Mouse (Mus musculus) myocyte (in vitro differentiated cells): Measurements from ENCODE around the gene Slc46a1. TPM values are rescaled to one million over a fixed set of nuclear protein-coding genes. Genes with fewer than 3 reads are reported as not detected.

Source experiments
- H3K27me3 ChIP-seq: one replicate; pipeline ENCODE4 v1.6.1; 2011; ENCODE audit not compliant: control insufficient read depth, insufficient read depth, insufficient read length
- H3K36me3 ChIP-seq: one replicate; pipeline ENCODE4 v1.6.1; 2011; ENCODE audit not compliant: control insufficient read depth, insufficient read depth
- H3K4me2 ChIP-seq: one replicate; pipeline ENCODE4 v1.6.1; 2011; ENCODE audit warnings: low read depth, control low read depth
- H3K4me3 ChIP-seq: one replicate; pipeline ENCODE4 v1.5.1; 2011; ENCODE audit warnings: mild to moderate bottlenecking, control low read depth, moderate library complexity
- H3K79me2 ChIP-seq: one replicate; pipeline ENCODE4 v1.6.1; 2011; ENCODE audit not compliant: control insufficient read depth, insufficient read depth
- H3ac ChIP-seq: one replicate; pipeline ENCODE4 v1.6.1; 2011; ENCODE audit not compliant: control insufficient read depth, insufficient read length
- CEBPB ChIP-seq: IDR thresholded peaks from 2 replicates; pipeline ENCODE4 v1.6.1; 2011; ENCODE audit warnings: mild to moderate bottlenecking, moderate library complexity; ENCODE audit not compliant: poor library complexity, insufficient read depth, severe bottlenecking
- E2F4 ChIP-seq: IDR thresholded peaks from one replicate; pipeline ENCODE4 v1.6.1; 2011; ENCODE audit warnings: mild to moderate bottlenecking, control low read depth, moderate library complexity; ENCODE audit not compliant: insufficient read depth
- MAX ChIP-seq: IDR thresholded peaks from one replicate; pipeline ENCODE4 v1.6.1; 2011; ENCODE audit warnings: low read depth, mild to moderate bottlenecking, control low read depth
- MYOD1 ChIP-seq, 3 experiments: IDR thresholded peaks; one replicate each; pipeline ENCODE4 v1.6.1; 2011; ENCODE audit warnings: control low read depth in 2 of 3, low read depth in 2 of 3, mild to moderate bottlenecking in 2 of 3, moderate library complexity in 1 of 3; ENCODE audit not compliant: insufficient read length in 2 of 3, control insufficient read depth in 1 of 3
- MYOG ChIP-seq, 3 experiments: IDR thresholded peaks; one replicate each; pipeline ENCODE4 v1.6.1; 2011; ENCODE audit warnings: control low read depth in 2 of 3, low read depth in 2 of 3, mild to moderate bottlenecking in 2 of 3; ENCODE audit not compliant: insufficient read length in 2 of 3, control insufficient read depth in 1 of 3, insufficient read depth in 1 of 3
- POLR2A ChIP-seq: IDR thresholded peaks from one replicate; pipeline ENCODE4 v1.6.1; 2011; ENCODE audit warnings: low read depth, mild to moderate bottlenecking, control low read depth, moderate library complexity; ENCODE audit not compliant: insufficient read length
- POLR2AphosphoS2 ChIP-seq: IDR thresholded peaks from one replicate; pipeline ENCODE4 v1.6.1; 2011; ENCODE audit warnings: low read depth, control low read depth; ENCODE audit not compliant: insufficient read length
- REST ChIP-seq: IDR thresholded peaks from one replicate; pipeline ENCODE4 v1.6.1; 2011; ENCODE audit warnings: mild to moderate bottlenecking, control low read depth, moderate library complexity; ENCODE audit not compliant: insufficient read depth, insufficient read length
- SRF ChIP-seq: IDR thresholded peaks from one replicate; pipeline ENCODE4 v1.6.1; 2011; ENCODE audit warnings: low read depth; ENCODE audit not compliant: control insufficient read depth, insufficient read length
- TCF12 ChIP-seq: IDR thresholded peaks from one replicate; pipeline ENCODE4 v1.6.1; 2011; ENCODE audit warnings: mild to moderate bottlenecking, control low read depth; ENCODE audit not compliant: poor library complexity, insufficient read depth, severe bottlenecking
- TCF3 ChIP-seq: IDR thresholded peaks from one replicate; pipeline ENCODE4 v1.6.1; 2011; ENCODE audit warnings: low read depth, control low read depth; ENCODE audit not compliant: insufficient read length
- USF1 ChIP-seq: IDR thresholded peaks from one replicate; pipeline ENCODE4 v1.6.1; 2011; ENCODE audit warnings: low read depth, mild to moderate bottlenecking, control low read depth, moderate library complexity
- polyA plus RNA-seq: library from polyadenylated mRNA; unstranded; fragments of >200 nt; fragmentation: generic; extraction: Trizol; gene quantifications from one replicate; pipeline ENCODE4 v1.2.1, GENCODE M21; 2012; ENCODE audit warnings: missing spikeins

Gene Slc46a1
- polyA plus RNA-seq, 1 experiment = 7.5 TPM

DNA sequence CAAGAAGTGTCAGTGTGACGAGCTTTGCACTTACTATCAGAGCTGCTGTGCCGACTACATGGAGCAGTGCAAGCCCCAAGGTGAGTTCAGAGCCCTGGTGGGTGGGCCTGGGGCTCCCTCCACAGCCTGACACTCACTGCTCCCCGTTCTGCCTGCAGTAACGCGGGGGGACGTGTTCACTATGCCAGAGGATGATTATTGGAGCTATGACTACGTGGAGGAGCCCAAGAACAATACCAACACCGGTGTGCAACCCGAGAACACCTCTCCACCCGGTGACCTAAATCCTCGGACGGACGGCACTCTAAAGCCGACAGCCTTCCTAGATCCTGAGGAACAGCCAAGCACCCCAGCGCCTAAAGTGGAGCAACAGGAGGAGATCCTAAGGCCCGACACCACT, 34.0 kb downstream of the Slc46a1 start:
- no peak overlapping the region for H3ac ChIP-seq
- H3K4me3 ChIP-seq = no peak overlapping the region
- H3K27me3 ChIP-seq = peaks cover 29% of the 10 kb centered on the region
- no peaks in the 10 kb centered on the region for H3K79me2 ChIP-seq
- H3K36me3 ChIP-seq = no peaks in the 10 kb centered on the region
- no peak overlapping the region for H3K4me2 ChIP-seq
- TF ChIP-seq POLR2AphosphoS2 = no peak
- no peak for TF ChIP-seq TCF12
- TF ChIP-seq MAX = no peak
- no peak for TF ChIP-seq SRF
- no peak for TF ChIP-seq REST

DNA sequence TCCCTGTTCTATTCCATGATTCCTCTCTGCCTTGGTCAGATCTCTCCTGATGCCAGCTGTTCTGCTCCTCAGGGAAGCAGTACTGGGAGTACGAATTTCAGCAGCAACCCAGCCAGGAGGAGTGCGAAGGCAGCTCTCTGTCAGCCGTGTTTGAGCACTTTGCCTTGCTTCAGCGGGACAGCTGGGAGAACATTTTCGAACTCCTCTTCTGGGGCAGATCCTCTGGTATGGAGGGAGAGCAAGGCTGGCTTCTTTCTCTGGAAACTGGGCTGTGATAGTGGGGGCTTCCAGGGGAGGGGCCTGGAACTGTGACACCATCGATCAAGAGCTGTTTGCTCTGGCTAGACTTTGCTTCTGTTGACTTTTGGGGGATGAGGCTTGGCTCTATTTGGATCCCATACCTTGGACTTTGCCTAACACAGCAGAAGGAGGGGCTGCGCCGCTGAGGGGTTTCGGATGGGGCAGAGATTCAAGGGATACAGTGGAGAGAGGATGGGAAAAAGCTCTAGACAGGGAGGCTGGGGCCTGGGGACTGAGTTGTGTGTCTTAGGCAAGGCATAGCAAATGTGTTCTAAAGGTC, 35.2 kb downstream of the Slc46a1 start:
- H3K36me3 ChIP-seq = no peaks in the 10 kb centered on the region
- H3ac ChIP-seq = no peak overlapping the region
- H3K27me3 ChIP-seq = peaks cover 28% of the 10 kb centered on the region
- H3K4me2 ChIP-seq = no peak overlapping the region
- no peak overlapping the region for H3K4me3 ChIP-seq
- TF ChIP-seq E2F4 (no peak), MYOD1 (IDR thresholded peaks at IDR 0.05; ENCODE audit: control insufficient read depth in 1 of 3, insufficient read length in 2 of 3, low read depth in 2 of 3) (no peak), REST (no peak), POLR2A (no peak), CEBPB (no peak), TCF3 (no peak), USF1 (no peak), POLR2AphosphoS2 (no peak), MYOG (IDR thresholded peaks at IDR 0.05; ENCODE audit: control insufficient read depth in 1 of 3, insufficient read depth in 1 of 3, insufficient read length in 2 of 3, low read depth in 2 of 3) (no peak), SRF (no peak), TCF12 (no peak), MAX (no peak)
- no peaks in the 10 kb centered on the region for H3K79me2 ChIP-seq

DNA sequence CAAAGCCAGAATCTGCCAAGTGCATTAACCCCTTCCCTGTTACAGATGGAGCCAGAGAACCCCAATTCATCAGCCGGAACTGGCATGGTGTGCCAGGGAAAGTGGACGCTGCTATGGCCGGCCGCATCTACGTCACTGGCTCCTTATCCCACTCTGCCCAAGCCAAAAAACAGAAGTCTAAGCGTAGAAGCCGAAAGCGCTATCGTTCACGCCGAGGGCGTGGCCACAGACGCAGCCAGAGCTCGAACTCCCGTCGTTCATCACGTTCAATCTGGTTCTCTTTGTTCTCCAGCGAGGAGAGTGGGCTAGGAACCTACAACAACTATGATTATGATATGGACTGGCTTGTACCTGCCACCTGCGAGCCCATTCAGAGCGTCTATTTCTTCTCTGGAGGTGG, 36.0 kb downstream of the Slc46a1 start:
- Histone ChIP-seq H3ac (no peak overlapping the region), H3K36me3 (no peaks in the 10 kb centered on the region), H3K79me2 (no peaks in the 10 kb centered on the region), H3K4me3 (no peak overlapping the region), H3K4me2 (no peak overlapping the region), H3K27me3 (peaks cover 28% of the 10 kb centered on the region)
- TF ChIP-seq MYOD1 (IDR thresholded peaks at IDR 0.05; ENCODE audit: control insufficient read depth in 1 of 3, insufficient read length in 2 of 3, low read depth in 2 of 3) (no peak), REST (no peak), MYOG (IDR thresholded peaks at IDR 0.05; ENCODE audit: control insufficient read depth in 1 of 3, insufficient read depth in 1 of 3, insufficient read length in 2 of 3, low read depth in 2 of 3) (no peak), CEBPB (no peak), USF1 (no peak)

DNA sequence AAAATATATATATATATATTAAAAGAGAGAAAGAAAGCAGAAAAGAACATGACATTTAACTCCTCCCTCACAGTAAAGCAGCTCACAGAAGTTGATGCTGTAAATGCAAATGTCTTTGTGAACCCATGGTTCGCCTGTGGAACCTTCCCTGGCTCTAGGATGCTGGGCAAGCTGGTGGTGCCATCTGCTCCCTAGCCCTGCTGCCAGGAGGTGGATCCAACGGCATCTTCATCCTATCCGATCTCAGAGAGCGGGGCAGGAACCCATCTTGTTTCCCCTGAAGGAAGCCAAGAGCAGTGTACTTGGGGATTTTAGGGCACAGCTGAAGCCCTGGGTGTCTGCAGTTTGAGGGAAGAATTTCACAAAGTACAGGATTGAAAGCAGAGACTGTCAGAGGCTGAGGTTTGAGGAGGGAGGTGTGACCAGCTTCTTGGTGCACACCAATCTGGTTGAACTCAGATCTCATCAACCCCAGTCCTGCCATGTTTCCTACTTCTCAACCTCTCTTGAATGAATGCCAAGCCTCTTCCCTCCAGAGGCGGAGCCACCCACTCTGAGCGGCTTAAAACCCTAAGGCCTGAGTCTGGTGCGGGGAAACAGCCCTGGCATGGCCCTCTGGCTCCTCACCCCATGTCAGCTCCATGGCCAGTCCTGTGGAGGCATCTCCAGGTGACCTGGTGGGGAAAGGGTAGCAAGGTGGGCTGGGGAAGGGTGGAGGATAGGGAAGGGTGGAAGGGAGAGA, 37.6 kb downstream of the Slc46a1 start, which contains the start of gene Sebox:
Sebox (plus strand) TSS at position 539 of the 742 bp plus-strand sequence.
- no peak within 1 kb of the TSS for H3K4me2 ChIP-seq
- H3K4me3 ChIP-seq = no peak within 1 kb of the TSS
- peaks cover 10% of the 10 kb centered on the region for H3K36me3 ChIP-seq
- H3K27me3 ChIP-seq = peaks cover 28% of the 10 kb centered on the region
- TF ChIP-seq POLR2A = no peak
- TF ChIP-seq MAX = no peak
- no peak for TF ChIP-seq USF1
- no peaks in the 10 kb centered on the region for H3K79me2 ChIP-seq
- H3ac ChIP-seq = no peak within 1 kb of the TSS

- Histone ChIP-seq H3K79me2 (no peaks in the 10 kb centered on the region), H3K4me3 (no peak overlapping the region), H3ac (no peak overlapping the region), H3K27me3 (peaks cover 16% of the 10 kb centered on the region), H3K4me2 (no peak overlapping the region), H3K36me3 (peaks cover 16% of the 10 kb centered on the region)
- TF ChIP-seq TCF12 (no peak), TCF3 (no peak), USF1 (no peak), CEBPB (no peak), REST (no peak), POLR2AphosphoS2 (no peak), MAX (no peak), MYOG (IDR thresholded peaks at IDR 0.05; ENCODE audit: control insufficient read depth in 1 of 3, insufficient read depth in 1 of 3, insufficient read length in 2 of 3, low read depth in 2 of 3) (no peak), POLR2A (no peak), SRF (no peak), E2F4 (no peak), MYOD1 (IDR thresholded peaks at IDR 0.05; ENCODE audit: control insufficient read depth in 1 of 3, insufficient read length in 2 of 3, low read depth in 2 of 3) (no peak)
These were observed 39.9 kb downstream of the Slc46a1 start for GRCm38 (mm10) chr11:78505430-78505829.
